Mouse (Mus musculus): ENCODE data around the gene Calcoco1.

- TF ChIP-seq CTCF (IDR thresholded peaks at IDR 0.05; ENCODE audit: low read depth) (no peak), EP300 (IDR thresholded peaks at IDR 0.05; ENCODE audit: low read depth) (no peak)
These were observed 721 bp downstream of the Calcoco1 start for GRCm38 (mm10) chr15:102721016-102721898.

Measured in heart, postnatal 0 days (tissue).